Mouse (Mus musculus): ENCODE data around the gene Aco1.
A peak's percentile ranks its signal among the peaks of the same experiment; 100 is the strongest.

Gene Aco1

GRCm38 (mm10) chr4:40217910-40218309 is 75.0 kb downstream of the Aco1 start:
- DNase-seq (ENCODE audit: low spot score in 2 of 2), result no peak

GRCm38 (mm10) chr4:40218382-40218781 is 75.5 kb downstream of the Aco1 start:
- no peak for DNase-seq (ENCODE audit: low spot score in 2 of 2)

- no peak for DNase-seq (ENCODE audit: low spot score in 2 of 2)
These were observed 77.6 kb downstream of the Aco1 start for GRCm38 (mm10) chr4:40220437-40220836.

- DNase-seq (ENCODE audit: low spot score in 2 of 2), result no peak
These were observed 78.3 kb downstream of the Aco1 start for GRCm38 (mm10) chr4:40221004-40221760.

GRCm38 (mm10) chr4:40221876-40222585 is 79.2 kb downstream of the Aco1 start:
- DNase-seq (ENCODE audit: low spot score in 2 of 2), result no peak

- DNase-seq (ENCODE audit: low spot score in 2 of 2), result no peak
These were observed 83.2 kb downstream of the Aco1 start for GRCm38 (mm10) chr4:40226095-40226494.

GRCm38 (mm10) chr4:40227131-40227530 is 84.2 kb downstream of the Aco1 start:
- DNase-seq (ENCODE audit: low spot score in 2 of 2), result no peak

GRCm38 (mm10) chr4:40227886-40228285 is 85.0 kb downstream of the Aco1 start:
- DNase-seq (ENCODE audit: low spot score in 2 of 2), result no peak

GRCm38 (mm10) chr4:40229723-40230122 is 86.8 kb downstream of the Aco1 start:
- peak in 1 of 2 experiments; percentile 1 for DNase-seq (ENCODE audit: low spot score in 2 of 2)

- DNase-seq (ENCODE audit: low spot score in 2 of 2), result no peak
These were observed 90.3 kb downstream of the Aco1 start for GRCm38 (mm10) chr4:40233062-40233664.

GRCm38 (mm10) chr4:40234256-40234655 is 91.4 kb downstream of the Aco1 start:
- no peak for DNase-seq (ENCODE audit: low spot score in 2 of 2)

- no peak for DNase-seq (ENCODE audit: low spot score in 2 of 2)
These were observed 93.9 kb downstream of the Aco1 start for GRCm38 (mm10) chr4:40236829-40237228.

- DNase-seq (ENCODE audit: low spot score in 2 of 2), result peak; percentile 44 to 65
These were observed 95.9 kb downstream of the Aco1 start for GRCm38 (mm10) chr4:40238483-40239408.

- peak; percentile 39 to 61 for DNase-seq (ENCODE audit: low spot score in 2 of 2)
These were observed 96.8 kb downstream of the Aco1 start, which contains the start of gene Ddx58 for GRCm38 (mm10) chr4:40239409-40240271. Gene Ddx58, minus strand, starts transcription at chr4:40239828.

- DNase-seq (ENCODE audit: low spot score in 2 of 2), result no peak
These were observed 97.4 kb downstream of the Aco1 start for GRCm38 (mm10) chr4:40240272-40240744.

- no peak for DNase-seq (ENCODE audit: low spot score in 2 of 2)
These were observed 99.0 kb downstream of the Aco1 start for GRCm38 (mm10) chr4:40241928-40242327.

- no peak for DNase-seq (ENCODE audit: low spot score in 2 of 2)
These were observed 100.1 kb downstream of the Aco1 start for GRCm38 (mm10) chr4:40243006-40243405.

- peak in 1 of 2 experiments; percentile 10 for DNase-seq (ENCODE audit: low spot score in 2 of 2)
These were observed 101.2 kb downstream of the Aco1 start for GRCm38 (mm10) chr4:40244035-40244434.

Measured in heart, adult 9 months (tissue).